Mouse (Mus musculus) thymus, postnatal 14 days (tissue): Measurements from ENCODE around the gene Esd.
A peak's percentile ranks its signal among the peaks of the same experiment; 100 is the strongest.

Experiments used
- DNase-seq: peaks from one replicate; pipeline ENCODE4 v3.0.0; 2021

The Esd gene

GRCm38 (mm10) chr14:74732079-74732783 lies at the start of gene Esd:
Gene Esd (plus strand): TSS chr14:74732297.
- DNase-seq, result peak; percentile 97

- no peak for DNase-seq
Measured at GRCm38 (mm10) chr14:74684298-74684978, 47.7 kb upstream of the Esd start.

DNA sequence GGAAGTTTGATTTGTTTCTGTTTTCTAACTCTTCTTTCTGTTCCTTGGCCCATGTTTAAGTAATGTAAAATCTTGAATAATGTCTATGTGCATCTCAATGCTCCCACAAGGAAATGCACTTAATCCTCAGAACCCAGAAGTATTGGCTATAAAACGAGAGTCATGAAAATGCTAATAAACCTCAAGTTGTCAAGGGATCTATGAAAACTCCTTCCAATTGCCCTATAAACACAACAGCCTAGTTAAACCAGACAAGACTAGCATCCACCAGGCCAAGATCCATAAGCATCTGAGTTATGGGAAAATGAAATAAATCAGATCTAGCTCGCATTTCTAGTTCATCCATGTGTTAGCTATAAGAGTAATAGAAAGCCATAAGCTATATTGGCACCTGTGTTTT lies 40.1 kb upstream of the Esd start:
- no peak for DNase-seq

GRCm38 (mm10) chr14:74696766-74697165 lies 35.3 kb upstream of the Esd start:
- DNase-seq, result no peak

DNA sequence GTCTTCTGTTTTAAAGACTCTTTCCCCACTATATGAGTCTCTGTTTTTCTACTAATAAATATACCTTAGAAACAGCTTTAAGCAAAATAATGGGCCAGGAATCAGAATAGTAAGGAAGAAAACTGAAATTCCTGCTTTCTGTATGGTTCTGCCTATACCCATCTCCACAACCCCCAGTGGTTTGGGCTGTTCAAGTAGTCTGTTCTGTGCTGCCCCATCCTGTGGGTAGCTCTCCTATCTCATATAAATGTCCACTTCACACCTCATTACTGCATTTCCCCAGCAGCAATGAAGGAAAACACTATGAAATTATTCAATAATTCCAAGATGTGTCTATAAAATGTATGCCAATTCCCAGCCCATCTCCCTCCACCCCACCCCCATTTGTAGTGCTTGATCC lies 34.7 kb upstream of the Esd start:
- no peak for DNase-seq

DNA sequence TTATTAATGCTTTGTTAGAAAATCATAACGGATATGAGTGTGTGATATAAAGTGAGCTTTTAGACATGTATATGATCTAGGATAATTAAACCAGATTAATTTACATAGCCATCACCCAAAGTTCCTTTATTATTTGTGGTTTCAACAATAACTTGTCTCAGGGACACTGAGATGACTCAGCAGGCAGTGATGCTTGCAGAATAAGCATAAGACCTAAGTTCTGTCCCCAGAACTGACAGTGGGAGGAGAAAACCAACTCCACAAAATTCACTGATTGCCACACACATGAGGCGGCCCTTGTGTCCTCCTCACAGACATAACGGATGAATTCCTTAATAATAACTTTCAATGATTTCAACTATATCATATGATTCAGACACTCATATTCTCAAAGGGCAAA lies 32.9 kb upstream of the Esd start:
- no peak for DNase-seq

GRCm38 (mm10) chr14:74703930-74704329 lies 28.2 kb upstream of the Esd start:
- no peak for DNase-seq

DNA sequence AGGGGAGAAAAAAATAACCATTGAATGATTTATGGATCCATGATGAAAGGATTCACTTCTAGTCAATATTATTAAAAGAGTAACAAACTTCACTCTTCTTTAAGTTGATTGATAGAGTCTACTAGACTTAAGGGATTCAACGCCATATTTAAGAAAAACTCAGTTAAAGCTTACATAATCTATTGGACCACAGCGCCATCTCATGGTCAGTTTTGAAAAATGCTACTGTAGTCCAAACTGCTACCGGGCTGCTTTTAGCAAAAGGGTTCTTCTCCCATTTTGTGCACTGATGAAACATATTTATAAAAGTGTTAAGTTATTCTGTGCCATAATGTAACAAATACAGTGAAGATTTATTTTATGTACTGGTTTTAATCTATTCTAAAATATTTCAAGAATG lies 23.0 kb upstream of the Esd start:
- DNase-seq, result peak; percentile 25

DNA sequence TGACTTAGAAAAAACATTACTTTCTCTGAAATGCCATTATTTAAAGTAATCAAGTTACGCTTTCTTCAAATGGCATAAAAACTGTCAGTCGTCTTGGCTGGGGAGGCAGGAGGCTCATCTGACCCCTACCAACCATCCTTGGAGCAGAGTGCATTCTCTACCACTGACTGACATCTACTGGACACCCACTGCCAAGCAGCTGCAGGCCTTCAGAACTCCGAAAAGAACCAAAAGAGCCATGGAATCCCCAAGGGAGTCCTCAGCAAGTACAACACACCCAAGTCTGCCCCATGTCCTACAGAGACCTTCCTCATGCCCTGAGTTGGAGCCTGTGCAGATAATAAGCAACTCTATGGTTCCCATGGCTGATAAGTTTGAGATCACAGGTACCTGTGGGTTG lies 8.6 kb upstream of the Esd start:
- DNase-seq, result no peak

DNA sequence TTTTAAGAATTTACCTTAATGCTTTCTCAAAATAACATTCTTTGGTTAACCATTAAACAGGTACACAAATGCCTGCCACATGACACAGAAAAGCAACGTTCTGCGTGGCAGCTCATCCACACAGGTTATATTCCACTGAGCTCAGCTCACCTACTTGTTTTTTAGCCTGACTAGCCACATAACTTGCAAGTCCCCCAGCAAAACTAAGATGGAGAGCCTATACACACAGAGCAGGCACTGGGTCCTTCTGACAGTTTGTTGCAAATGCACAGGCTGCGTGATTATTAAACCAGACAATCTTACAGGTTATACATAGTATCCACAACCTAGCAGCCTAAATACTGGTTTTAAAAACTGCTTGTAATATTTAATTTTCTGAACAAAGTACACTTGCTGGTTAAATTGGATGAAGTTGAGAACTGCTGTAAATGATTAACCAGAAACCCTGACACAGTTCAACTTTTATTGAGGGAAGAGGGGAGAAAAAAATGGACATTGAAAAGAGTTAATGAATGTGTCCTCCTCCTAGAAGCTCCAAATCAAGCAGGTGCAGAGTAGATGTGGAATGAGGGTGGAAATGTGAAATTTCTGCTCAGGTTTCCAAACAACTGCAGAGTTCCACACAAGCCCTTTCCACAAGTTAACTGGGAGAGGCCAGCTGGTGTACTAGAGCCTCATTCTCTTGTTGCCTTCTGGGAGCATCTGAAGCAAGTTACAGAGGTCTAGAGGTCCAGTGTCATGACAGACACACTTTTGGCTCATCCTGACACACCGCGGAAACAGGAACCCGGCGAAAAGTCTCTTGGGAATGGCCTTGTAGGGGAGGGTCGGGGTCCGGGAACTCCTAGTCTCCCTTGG lies 647 bp upstream of the Esd start:
- DNase-seq, result no peak

GRCm38 (mm10) chr14:74733397-74733796 lies 1.3 kb downstream of the Esd start:
- no peak for DNase-seq

DNA sequence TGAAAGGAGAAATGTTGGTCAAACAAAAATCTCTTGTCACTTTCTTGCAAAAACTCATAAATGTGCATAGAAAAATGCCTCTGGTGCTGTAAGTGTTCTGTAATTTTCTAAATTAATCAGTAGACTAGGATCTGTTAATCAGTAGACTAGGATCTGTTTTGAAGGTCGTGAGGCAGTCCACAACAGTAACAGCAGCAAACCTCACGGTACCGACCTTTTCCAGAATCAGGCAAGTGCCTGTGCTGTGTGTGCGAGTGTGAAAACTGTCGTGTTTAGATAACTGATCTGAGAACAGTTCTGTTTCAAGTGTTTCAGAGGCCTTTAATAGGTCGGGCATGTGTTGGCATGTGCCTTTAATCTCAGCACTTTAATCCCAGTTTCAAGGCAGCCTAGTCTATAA lies 3.4 kb downstream of the Esd start:
- DNase-seq, result no peak

- no peak for DNase-seq
Measured at GRCm38 (mm10) chr14:74736850-74737249, 4.8 kb downstream of the Esd start.

- DNase-seq, result peak; percentile 82
Measured at GRCm38 (mm10) chr14:74764191-74764918, 32.3 kb downstream of the Esd start.

GRCm38 (mm10) chr14:74767892-74768291 lies 35.8 kb downstream of the Esd start:
- no peak for DNase-seq

GRCm38 (mm10) chr14:74774046-74774619 lies 42.0 kb downstream of the Esd start:
- no peak for DNase-seq

GRCm38 (mm10) chr14:74784243-74784934 lies 52.3 kb downstream of the Esd start:
- no peak for DNase-seq

GRCm38 (mm10) chr14:74787717-74788116 lies 55.6 kb downstream of the Esd start:
- no peak for DNase-seq

DNA sequence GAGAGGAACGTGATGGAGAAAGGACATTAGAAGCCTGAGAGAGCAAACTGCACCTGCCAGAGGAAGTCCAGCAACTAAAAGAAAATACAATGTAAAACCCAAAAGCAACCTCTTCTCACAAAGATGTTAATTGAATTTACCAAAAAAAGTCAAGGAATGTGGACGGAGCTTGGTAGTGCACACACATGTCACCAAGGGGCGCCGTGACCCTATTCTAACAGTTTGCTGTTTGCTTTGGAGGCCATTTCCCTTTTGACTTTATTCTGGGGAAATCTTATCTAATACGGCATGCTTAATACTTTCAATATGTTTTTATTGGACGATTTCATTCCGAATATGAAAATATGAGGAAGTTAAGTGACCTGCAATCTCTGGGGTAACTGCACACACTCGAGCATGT lies 56.7 kb downstream of the Esd start:
- DNase-seq, result peak; percentile 12

- no peak for DNase-seq
Measured at GRCm38 (mm10) chr14:74790535-74790934, 58.4 kb downstream of the Esd start.

DNA sequence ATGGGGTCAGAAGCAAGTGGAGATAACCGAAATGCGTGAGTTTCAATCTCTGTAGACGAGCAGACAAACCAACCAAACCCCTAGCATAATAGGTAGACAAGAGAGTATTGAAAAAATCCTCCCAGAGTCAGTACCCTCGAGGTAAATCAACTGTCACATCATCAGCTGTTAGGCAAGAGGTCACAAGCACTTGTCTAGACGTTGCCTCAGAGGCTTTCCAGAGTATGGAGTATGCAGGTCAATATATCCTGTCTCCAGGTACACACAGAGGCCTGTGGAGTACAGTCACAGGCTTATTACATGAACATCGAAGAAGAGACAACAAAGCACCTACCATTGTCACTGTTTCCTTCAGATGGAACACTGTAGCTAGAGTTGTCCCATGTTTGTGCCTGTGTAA lies 60.7 kb downstream of the Esd start:
- DNase-seq, result no peak

GRCm38 (mm10) chr14:74794931-74795330 lies 62.8 kb downstream of the Esd start:
- DNase-seq, result no peak
